Mouse (Mus musculus): ENCODE results near the gene Adh6b.

DNA sequence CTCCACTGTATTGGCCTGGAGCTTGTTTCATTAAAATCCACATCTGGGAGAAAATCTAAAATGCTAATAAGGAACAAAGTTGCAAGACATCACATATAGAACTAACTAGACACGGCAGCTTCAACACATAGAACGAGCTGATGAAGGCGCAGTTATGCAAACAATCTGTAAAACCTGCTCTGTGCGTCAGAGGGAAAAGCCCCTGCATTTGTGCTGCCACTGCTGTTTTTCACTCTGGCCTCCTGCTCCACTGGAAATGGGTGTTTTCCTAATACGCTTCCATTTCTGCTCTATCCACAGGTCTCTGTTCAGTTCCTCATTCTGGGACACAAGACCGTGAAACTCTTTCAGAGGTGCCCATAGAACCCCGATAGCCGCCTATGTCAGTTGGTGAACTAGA is 7.7 kb upstream of the Adh6b start:
- TF ChIP-seq CTCF (IDR thresholded peaks at IDR 0.05; ENCODE audit: insufficient read depth, low read length): no peak
- no peak for TF ChIP-seq POLR2A (IDR thresholded peaks at IDR 0.05; ENCODE audit: borderline replicate concordance, extremely low read depth, low read depth, low read length)

Measured in lung, adult 2 months (tissue).